Mouse (Mus musculus) frontal cortex, postnatal 14 days (tissue): Measurements from ENCODE around the gene Arl9.
A peak's percentile ranks its signal among the peaks of the same experiment; 100 is the strongest.
"Not testable (repeated sequence)": the region's sequence is repeated elsewhere in the genome, so short reads cannot be mapped to it uniquely, and the experiment has no call there.

ENCODE experiments used
- DNase-seq, 2 experiments: peaks; one replicate each; pipeline ENCODE4 v3.0.0; 2022; ENCODE audit warnings: low spot score in 2 of 2

The Arl9 gene

DNA sequence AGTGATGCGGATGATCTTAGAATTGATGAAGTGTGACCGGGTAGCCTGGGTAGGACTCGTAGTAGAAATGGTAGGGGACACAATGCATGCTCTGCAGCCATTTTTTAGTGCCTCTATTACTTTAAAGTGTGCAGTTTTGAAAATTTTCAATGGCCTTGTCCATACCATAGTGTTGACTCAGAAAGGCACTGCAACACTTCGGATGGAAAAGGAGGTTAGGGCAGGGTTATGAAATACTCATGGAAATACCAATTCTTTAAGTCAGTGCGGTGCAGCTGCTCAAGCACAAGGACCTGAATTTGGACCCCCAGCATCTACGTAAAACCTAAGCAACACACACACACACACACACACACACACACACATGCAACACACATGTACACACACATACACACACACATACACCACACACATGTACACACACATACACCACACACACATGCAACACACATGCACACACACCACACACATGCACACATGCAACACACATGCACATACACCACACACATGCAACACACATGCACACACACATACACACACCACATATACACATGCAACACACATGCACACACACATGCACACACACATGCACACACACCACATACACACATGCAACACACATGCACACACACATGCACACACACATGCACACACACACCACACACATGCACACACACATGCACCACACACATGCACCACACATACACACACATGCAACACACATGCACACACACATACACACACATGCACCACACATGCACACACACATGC is at the start of gene Arl9:
Gene Arl9 (plus strand): TSS at position 5 of the 771 bp plus-strand sequence.
- no peak for DNase-seq

DNA sequence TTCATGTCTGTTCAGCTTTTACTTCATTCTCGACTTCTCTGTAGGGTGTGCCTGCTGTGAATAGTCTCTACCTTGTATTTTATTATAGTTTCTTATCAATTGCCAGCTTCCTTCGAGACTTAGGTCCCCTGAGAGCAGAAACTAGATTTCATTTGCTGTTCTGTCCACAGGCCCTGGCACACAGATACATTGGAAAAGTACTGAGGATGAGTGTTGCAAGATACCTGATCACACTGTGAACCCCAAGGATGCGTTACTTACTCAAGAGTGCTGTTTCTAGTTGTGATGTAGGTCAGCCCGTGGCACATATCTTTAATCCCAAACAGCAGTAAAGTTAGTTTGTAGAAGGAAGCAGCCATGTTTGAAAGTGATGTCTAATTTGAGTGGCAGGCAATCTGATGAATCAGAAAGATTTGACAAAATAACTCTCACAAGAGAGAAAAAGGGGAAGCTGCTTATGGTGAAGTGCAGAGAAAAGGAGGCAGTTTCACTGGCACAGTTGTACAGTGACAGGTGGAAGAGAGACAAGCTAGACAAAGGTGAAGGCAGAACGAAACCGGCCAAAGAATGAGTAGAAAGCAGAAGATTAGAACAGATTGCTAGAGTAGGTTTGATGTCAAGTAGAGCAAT is 49.5 kb upstream of the Arl9 start:
- DNase-seq: no peak

DNA sequence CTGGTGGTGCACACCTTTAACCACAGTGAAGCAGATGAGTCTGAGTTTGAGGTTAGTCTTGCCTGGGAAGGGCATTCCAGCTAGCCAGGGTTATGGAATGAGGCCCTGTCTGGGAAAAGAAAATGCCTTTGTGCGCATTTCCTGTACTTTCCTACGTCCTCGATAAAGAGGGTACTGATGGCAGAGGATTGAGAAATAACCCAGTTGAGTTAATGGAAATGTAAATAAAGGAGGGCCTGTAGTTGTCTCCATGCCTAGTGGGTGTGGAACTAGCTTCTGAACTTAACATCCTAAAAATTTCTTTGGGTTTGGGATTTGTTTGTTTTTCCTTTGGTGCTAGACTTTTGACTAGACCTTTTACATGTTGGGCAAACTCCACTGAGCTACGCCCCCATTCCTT is 48.4 kb upstream of the Arl9 start:
- no peak for DNase-seq

DNA sequence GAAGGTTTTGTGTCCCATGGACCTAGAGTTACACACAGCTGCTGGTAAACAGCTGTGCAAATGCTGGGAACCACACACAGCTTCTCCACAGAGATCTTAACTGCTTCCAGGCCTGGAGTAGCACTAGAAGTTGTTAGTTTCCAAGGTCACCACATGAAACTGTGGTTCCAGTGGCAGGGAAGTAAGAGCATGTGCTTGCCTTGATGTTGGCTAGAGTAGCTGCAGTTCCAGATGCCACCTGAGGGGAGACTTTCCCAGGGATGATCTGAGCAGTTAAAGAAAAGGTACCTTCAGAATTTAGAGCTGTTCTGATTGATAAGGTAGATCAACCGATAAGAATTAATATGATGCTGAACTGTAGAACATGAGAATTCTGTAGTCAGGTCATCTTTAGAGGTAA is 45.9 kb upstream of the Arl9 start:
- no peak for DNase-seq

DNA sequence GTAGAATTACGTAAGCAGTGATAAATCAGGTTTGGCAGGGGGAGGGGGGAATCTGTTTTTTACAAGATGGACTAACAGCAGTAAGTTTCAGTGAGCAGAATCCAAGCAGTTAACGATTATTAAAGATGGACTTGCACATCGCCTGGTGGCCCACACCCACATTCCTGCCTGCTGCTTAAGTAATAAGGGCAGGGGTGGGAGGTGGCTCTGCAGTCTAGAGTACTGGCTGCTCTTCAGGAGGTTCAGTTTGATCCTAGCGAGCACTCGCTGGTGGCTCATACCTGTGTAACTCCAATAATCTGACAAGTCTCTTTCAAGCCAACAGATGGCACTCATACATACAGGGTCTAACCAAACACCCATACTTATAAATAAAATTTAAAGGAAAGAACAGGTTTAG is 44.3 kb upstream of the Arl9 start:
- DNase-seq: no peak

DNA sequence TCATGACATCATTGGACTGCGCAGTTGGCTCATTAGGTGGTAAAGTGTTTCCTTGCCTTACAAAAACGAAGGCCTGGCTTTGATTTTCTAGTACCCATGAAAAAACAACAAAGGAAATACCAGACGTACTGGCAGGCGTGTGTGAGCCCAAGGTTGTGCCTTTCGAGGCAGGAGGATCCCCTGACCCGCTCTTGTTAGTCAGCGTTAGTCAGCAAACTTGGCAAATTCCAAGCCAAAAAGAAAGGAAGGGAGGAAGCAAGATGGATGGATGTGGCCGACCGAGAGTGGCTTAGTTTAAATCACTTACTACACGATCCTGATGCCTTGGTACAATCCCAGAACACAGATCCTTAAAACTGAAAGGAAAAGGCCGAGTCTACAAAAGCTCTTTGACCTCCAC is 41.3 kb upstream of the Arl9 start:
- no peak for DNase-seq

DNA sequence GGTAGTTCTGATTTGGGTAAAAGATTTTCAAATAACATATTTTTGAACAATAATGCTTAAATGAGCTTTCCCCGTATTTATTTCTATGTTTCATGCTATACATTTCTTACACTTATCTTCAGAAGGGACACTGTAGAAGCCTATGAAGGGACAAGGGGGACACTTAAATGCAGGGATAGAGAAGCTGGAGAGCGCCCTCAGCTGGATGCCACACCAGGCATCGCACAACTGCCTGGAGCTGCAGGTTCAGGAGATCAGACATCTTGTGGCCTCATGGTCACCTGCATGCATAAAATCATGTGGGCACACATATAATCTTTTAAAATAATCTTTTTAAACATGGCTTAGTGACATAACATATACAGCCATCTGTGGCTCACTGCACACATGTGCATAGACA is 39.2 kb upstream of the Arl9 start:
- DNase-seq: no peak

DNA sequence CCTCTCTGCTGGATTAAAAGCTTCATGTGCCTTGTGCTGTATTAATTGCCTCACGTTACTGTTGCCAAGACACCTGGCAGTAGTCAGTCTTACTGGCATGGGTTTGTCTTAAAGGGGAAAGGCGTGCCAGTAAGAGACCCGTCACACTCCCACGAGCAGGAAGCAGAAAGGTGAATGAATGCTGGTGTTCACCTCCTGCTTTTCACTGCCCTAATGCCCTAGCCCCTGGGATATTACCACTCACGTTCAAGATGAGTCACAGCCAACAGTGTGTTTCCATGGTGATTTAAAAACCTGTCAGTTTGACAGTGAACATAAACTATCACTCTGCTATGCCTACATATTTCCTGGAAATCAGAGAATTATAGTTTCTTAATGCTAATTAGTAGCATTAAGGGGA is 34.6 kb upstream of the Arl9 start:
- no peak for DNase-seq

DNA sequence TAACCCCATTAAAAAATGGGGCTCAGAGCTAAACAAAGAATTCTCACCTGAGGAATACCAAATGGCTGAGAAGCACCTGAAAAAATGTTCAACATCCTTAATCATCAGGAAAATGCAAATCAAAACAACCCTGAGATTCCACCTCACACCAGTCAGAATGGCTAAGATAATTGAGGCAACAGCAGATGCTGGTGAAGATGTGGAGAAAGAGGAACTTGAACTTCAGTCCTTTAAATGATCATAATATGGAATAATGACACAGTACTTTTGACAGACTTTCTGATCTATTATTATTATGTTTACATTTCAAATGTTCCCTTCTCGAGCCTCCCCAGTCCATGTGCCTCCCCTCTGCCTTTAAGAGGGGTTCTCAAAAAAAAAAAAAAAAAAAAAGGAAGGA is 32.7 kb upstream of the Arl9 start:
- DNase-seq: not testable (repeated sequence)

DNA sequence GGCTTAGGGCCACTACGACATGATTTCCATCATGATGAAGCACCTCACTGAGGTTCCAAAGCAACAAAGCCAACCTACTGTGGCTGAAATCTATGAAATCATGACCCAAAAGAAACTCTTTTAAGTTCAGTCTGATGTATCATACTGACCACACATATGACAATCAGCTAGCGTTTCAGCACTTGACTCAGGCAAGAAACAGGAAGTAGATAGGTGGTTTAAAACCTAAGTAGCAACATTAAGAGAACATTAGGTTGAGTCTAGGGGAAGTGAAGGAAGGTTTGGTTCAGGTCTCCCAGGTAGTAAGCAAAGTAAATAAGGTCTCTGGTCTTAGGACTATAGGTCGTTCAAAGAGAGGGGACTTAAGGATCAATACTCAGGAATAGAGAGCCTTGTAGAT is 30.4 kb upstream of the Arl9 start:
- DNase-seq: no peak

DNA sequence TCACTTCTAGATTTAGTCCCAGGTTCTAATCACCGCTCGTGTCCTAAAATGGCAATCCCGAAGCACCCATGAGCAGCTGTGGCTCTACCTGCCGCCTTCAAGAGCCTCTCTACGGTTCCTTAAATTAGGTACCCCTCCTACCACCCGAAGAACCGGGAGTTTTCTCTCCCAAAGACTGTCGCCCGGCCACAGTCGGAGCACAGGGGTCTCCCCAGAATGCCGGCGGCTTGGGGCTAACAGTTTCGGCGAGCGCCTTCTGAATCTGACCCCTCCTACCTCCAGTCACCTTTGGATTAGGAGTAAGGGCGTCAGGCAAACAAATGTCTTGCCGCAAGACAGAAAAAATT is 29.7 kb upstream of the Arl9 start:
- no peak for DNase-seq

DNA sequence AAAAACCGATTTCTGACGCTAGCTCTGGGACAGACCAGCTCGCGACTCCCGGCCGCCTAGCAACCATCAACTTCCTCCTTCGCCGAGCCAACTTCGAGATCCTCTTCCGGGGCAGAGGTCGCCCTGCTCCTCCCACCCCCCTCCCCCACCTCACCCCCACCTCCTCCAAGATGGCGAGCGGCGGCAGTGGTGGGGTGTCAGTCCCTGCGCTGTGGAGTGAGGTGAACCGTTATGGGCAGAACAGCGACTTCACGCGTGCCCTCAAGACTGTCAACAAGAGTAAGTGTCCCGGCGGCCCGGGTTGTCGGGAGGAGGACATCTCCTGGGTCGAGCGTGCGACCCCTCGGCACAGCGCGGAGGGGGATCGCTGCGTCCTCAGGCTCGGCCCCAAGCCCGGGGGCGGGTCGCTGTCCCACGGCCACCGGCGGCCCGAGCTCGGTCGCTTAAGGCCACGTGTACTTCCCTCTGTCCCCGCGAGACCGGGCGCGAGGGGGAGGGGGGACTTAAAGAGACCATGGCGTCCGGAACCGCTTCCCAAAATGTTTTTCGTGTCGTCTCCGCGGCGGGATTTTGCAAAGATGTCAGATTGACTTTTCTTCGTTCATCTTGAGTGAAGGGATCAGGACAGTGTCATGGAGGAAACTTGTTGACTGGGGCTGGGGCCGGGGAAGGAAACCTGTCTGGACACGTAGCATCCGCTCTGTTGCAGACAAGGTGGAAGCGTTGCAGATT is 29.1 kb upstream of the Arl9 start, which contains the start of gene Srp72:
Gene Srp72 (plus strand): TSS at position 130 of the 732 bp plus-strand sequence.
- peak; percentile 64 to 69 for DNase-seq

DNA sequence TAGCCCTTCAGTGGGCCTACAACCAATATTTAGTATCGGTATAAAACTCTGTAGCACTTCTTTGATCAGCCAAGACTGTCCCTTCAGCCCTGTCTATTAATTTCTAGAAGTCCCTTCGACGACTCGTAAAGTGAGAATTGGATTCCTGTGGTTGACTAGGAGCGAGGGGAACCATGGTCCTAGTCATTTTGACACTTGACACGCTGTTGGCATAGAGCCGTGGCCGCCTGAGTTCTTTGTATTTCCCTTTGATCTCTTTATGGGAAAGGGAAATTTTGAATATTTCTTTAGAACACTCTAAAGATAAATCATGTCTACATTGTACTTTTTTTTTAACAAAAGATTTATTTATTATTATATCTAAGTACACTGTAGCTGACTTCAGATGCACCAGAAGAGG is 28.1 kb upstream of the Arl9 start:
- DNase-seq: no peak

DNA sequence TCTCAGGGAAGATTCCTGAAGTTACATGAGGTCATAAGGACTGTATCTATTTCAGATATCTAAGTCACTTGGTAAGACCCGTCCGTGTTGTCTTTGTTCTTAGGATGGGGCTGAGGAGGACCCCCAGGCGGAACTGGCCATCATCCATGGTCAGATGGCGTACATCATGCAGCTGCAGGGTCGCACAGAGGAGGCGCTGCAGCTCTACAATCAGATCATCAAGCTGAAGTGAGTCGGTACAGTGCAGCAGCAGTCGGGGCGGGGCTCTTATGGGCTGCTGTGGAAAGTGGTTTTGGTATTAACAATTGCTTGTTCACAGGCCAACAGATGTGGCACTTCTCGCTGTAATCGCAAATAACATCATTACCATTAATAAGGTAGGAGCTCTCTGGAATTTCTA is 19.8 kb upstream of the Arl9 start:
- no peak for DNase-seq

DNA sequence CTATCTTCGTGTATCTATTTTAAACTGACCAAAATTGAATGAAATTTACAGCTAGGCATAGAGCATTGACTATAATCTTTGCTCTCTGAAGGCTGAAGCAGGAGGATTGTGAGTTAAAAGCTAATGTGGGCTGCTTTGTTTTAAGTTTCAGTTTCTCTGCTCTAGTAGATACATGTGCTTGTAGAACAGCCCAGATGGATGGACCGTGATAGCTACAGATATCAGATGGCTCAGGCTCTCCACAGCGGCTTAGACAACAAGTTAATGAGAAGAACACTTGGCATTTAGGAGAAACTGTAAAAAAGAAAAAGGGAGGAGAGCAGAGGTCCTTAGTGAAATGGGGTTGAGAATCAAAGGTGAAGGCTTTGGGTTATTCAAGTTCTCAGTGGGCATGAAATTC is 13.1 kb upstream of the Arl9 start:
- DNase-seq: no peak

DNA sequence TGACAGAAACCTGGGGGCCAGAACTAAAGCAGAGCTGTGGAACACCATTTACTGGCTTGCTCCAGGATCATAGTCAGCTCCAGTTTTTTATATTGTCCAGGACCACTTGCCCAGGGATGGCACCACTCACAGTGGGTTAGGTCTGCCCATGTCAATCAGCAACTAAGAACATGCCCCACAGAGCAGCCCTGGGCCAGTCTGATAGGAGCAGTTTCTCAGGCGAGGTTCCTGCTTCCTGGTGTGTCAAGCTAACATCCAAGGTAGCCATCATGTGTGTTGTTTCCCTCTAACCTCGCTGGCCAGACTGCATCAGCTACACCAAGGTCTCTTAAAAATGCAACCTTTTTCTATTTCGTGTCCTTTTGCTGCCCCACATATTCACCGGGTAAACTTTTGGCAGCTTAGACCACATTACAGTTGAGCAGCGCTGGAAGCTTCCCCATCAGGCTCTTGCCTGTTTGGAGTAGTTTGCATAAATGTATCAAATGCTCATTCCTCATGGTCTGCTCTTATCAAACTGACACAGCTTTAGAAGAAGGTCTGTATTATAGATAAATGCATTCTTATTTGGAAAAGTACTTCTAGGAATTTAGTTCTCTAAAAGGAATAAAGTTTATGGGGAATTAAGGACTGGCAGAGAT is 10.6 kb upstream of the Arl9 start:
- DNase-seq: no peak

DNA sequence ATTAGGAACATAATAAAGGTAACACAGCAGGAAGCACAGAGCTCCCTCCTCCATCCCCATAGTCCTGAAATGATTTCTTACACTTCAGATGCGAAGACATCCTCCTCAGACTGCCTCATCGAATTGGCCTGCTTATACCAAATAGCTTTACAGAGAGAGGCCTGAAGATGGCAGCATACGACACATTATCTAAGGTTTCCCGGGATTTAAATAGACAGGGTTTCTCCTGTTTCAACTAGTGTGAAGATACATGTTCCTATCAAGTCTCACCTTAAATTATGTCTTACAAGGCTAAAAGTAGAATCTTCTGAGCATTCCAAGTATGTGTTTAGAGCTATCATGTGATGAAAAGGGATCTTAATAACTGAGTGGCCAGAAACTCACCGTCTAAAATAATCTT is 5.4 kb upstream of the Arl9 start:
- no peak for DNase-seq

DNA sequence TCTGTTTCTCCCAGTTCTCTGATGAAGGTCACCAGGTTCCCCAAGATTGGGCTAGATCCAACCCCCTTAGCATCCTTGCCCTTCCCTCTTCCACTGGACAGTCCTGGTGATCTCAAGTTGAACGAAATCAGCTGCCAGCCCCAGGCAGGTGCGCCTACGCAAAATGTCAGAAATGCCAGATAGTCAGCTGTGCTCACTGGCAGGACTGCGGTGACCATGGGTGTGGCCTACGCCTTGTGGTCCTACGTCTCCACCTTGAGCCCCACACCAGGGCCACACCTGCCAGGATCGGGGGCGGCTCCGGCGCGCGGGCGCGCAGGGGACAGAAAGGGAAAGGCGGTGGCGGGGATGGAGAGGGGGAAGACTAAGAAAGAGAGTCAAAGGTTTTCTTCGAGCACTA is 2.7 kb upstream of the Arl9 start:
- no peak for DNase-seq

DNA sequence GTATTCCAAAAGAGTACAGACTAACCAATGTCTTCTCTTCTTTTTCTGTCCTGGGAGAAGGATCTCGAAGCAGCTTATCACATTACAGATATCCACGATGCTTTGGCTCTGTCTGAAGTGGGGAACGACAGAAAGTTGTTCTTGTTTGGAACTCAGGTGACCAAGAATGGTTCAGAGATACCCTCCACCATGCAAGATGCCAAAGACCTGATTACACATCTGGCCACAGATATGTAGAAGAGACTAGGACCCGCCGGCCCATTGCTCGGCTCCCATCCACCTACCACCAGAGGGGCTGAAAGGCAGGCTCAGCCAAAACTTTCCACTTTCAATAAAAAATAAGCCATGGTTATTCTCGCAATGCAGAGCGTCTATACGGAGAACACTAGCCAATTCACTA is 6.5 kb downstream of the Arl9 start:
- DNase-seq: no peak

DNA sequence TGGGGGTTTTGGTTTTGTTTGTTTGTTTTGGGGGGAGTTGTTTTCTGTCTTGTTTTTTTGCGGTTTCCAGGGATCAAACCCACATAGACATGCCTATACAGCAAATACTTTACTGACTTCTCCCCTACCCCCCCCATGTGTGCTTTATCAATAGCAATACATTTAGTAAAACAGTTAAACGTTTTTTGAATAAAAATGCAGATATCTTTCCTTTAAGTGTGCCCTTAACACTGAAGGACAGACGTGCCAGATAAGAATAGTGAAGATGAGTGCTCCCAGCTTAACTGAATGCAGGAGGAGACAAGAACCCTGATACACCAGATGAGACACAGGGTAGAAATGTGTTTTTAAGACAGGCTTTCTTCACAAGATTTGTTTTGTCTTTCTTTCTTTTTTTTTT is 7.2 kb downstream of the Arl9 start:
- DNase-seq: no peak

DNA sequence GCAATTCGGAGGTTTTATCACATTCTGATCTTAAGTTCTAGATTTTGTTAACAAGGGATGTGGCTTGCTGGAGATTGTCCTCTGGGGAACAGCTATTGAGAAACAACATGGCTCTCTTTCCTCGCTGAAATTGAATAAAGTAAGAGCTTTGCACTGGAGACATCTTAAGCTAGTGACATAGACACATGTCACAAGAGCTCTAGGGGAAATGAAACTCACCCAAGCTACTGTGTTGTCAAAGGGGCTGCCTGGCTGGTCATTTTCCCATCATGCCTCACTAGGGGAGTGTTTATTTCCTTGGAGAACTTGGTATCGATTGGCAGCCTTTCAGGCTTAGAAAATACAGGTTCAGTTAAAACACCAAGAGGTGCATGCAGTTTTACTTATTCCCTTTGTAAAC is 9.3 kb downstream of the Arl9 start:
- DNase-seq: no peak
